Mouse (Mus musculus) stomach, embryonic 16.5 days (tissue): ENCODE data around the gene Rpa2. TPM values are rescaled to one million over a fixed set of nuclear protein-coding genes. Genes with fewer than 3 reads are reported as not detected.
"Not testable (repeated sequence)": the region's sequence is repeated elsewhere in the genome, so short reads cannot be mapped to it uniquely, and the experiment has no call there.

Experiments used
- ATAC-seq: fragments of 200-750 bp; cut with Nextera tagmentation; 2 replicates; pipeline ENCODE4 v1.8.0; 2017; ENCODE audit warnings: moderate number of reproducible peaks, moderate TSS enrichment; ENCODE audit not compliant: insufficient read depth, low FRiP score
- H3K27ac ChIP-seq: fragments of 300-500 bp; sonication (generic); 2 replicates; pipeline ENCODE4 v1.5.1; 2014; ENCODE audit warnings: low read length
- H3K27me3 ChIP-seq: fragments of 300-500 bp; sonication (generic); 2 replicates; pipeline ENCODE4 v1.6.1; 2014; ENCODE audit warnings: low read length, control low read depth, mixed read lengths; ENCODE audit not compliant: control insufficient read depth, insufficient read depth
- H3K36me3 ChIP-seq: fragments of 300-500 bp; sonication (generic); 2 replicates; pipeline ENCODE4 v1.6.1; 2014; ENCODE audit warnings: low read length; ENCODE audit not compliant: control insufficient read depth, insufficient read depth
- H3K4me1 ChIP-seq: fragments of 300-500 bp; sonication (generic); 2 replicates; pipeline ENCODE4 v1.6.1; 2014; ENCODE audit warnings: low read length, control low read depth, mixed read lengths; ENCODE audit not compliant: control insufficient read depth, insufficient read depth
- H3K4me2 ChIP-seq: fragments of 300-500 bp; sonication (generic); 2 replicates; pipeline ENCODE4 v1.6.1; 2014; ENCODE audit warnings: low read depth, low read length, mixed read lengths
- H3K4me3 ChIP-seq: fragments of 300-500 bp; sonication (generic); replicated peaks from 2 replicates; pipeline ENCODE4 v1.5.1; 2014; ENCODE audit warnings: mild to moderate bottlenecking, low read length
- H3K9ac ChIP-seq: fragments of 300-500 bp; sonication (generic); 2 replicates; pipeline ENCODE4 v1.6.1; 2014; ENCODE audit warnings: low read length
- H3K9me3 ChIP-seq: fragments of 300-500 bp; sonication (generic); replicated peaks from 2 replicates; pipeline ENCODE4 v1.6.1; 2016; ENCODE audit warnings: low read length, control low read depth; ENCODE audit not compliant: control insufficient read depth
- WGBS: fragments of 180-500 bp; shearing (Covaris S2); extraction: QIAGEN DNeasy Blood & Tissue Kit; methylation state at CpG from one replicate; pipeline ENCODE4 v1.1.7; 2014; 5-methylcytosine and 5-hydroxymethylcytosine counted together
- polyA plus RNA-seq: library from polyadenylated mRNA; unstranded; fragments of >200 nt; fragmentation: Nextera tagmentation; extraction: Ambion mirVana; gene quantifications from 2 replicates; pipeline ENCODE4 v1.2.1, GENCODE M21; 2015

The Rpa2 gene
- polyA plus RNA-seq, 1 experiment from 2014 or later, result 75.3 TPM

DNA sequence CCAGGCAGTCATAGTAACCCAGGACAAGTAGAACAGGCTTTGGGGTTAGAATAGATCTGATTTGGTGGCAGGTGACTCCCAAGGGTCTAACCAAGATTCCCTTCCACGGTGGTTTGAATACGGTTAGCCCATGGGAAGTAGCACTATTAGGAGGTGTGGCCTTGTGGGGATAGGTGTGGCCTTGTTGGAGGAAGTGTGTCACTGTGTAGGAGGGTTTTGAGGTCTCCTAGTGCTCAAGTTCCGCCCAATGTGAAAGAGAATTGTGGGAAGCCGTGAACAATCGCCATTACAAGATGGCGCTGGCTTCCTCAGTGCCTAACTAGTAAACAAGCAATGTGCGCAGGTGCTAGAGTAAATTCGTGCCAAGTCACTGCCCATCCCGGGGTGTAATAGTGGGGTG lies 31.0 kb upstream of the Rpa2 start:
- 91% methylated on average over 9 of the region's 9 CpGs for WGBS
- not testable (repeated sequence) for H3K27me3 ChIP-seq, H3K36me3 ChIP-seq, H3K4me3 ChIP-seq, H3K4me1 ChIP-seq, H3K9me3 ChIP-seq, ATAC-seq, H3K9ac ChIP-seq, H3K27ac ChIP-seq, H3K4me2 ChIP-seq

GRCm38 (mm10) chr4:132741491-132741890 lies 26.6 kb upstream of the Rpa2 start:
- 86% methylated on average over 7 of the region's 7 CpGs for WGBS
- Histone ChIP-seq H3K4me2 (no peak overlapping the region), H3K27ac (no peak overlapping the region), H3K9ac (no peak overlapping the region), H3K9me3 (no peaks in the 10 kb centered on the region), H3K4me1 (no peaks in the 10 kb centered on the region), H3K36me3 (no peaks in the 10 kb centered on the region), H3K4me3 (no peak overlapping the region), H3K27me3 (no peaks in the 10 kb centered on the region)
- ATAC-seq, result no peak

DNA sequence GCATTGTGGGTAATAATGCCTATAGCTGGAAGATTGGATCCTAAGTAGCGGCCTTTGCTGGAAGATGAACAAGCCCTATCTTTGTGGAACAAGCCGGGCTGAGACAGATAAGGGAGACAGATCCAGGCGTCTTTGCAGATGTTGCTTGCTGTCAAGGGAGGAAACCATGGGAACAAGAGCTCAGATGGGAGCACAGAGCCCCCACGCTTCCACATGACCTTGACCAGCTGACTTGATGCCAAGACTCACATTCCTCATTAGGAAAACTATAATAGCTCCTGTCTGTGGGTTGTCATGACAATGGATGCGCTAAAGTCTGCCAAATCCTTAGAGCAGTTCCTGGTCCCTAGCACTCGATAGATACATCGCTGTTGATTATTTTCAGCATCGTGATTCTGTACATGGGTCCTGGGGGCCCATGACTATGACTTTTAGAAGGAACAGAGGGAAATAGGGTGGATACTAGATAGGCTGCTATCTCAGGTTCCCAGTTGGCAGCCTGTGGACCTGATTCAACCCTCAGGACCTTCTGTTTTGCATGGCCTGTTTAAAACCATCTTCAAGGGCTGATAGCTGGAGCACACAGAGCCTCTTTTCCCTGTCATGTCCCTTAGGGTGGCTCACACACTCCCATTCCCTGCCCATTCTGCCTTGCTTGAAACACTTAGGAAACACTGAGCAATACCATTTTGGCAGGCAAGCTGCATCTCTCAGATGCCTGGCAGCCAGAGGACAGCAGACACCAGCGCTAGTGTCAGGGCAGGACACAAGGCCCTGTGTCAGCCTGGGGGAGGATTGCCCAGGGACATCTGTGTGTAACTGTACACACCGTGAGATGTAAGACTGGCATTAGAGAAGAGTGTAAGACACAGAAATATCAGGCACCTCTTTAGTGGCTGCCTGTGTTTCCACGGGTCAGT lies 23.9 kb upstream of the Rpa2 start:
- Histone ChIP-seq H3K36me3 (no peaks in the 10 kb centered on the region), H3K27me3 (no peaks in the 10 kb centered on the region), H3K4me1 (no peaks in the 10 kb centered on the region), H3K9ac (no peak overlapping the region), H3K4me2 (no peak overlapping the region), H3K4me3 (no peak overlapping the region), H3K9me3 (no peaks in the 10 kb centered on the region), H3K27ac (no peak overlapping the region)
- ATAC-seq, result no peak
- WGBS, result 66% methylated on average over 11 of the region's 11 CpGs

DNA sequence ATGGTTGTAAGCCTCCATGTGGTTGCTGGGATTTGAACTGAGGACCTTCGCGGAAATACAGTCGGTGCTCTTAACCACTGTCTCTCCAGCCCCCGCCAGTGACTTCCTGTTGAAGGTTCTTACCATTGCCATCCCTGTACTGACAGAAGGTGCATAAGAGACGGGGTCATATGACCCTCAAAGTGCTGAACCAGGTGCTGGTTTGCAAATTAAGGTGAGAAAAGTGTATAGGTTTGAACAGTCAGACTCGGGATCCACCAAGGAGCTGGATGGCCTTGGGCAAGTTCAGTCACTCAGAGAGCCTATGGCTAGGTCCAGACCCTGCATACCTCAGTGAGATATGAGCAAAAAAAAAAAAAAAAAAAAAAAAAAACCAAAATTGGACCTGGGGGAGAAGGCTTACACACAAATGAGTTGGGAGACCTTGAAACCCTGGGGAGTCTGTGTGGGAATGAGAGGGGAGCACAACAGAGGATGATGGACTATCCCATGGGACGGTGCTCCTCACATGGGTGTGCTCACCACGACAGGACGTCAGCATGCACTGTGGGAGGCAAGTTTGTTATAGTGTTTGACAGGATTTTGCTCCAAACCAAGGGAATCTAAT lies 21.1 kb upstream of the Rpa2 start:
- Histone ChIP-seq H3K36me3 (no peaks in the 10 kb centered on the region), H3K4me1 (no peaks in the 10 kb centered on the region), H3K4me2 (no peak overlapping the region), H3K27ac (peak overlapping the region; percentile 46; the same call in 1 of the 2 replicates), H3K9ac (no peak overlapping the region), H3K4me3 (no peak overlapping the region), H3K27me3 (no peaks in the 10 kb centered on the region), H3K9me3 (no peaks in the 10 kb centered on the region)
- ATAC-seq, result no peak
- WGBS, result 86% methylated on average over 9 of the region's 9 CpGs

DNA sequence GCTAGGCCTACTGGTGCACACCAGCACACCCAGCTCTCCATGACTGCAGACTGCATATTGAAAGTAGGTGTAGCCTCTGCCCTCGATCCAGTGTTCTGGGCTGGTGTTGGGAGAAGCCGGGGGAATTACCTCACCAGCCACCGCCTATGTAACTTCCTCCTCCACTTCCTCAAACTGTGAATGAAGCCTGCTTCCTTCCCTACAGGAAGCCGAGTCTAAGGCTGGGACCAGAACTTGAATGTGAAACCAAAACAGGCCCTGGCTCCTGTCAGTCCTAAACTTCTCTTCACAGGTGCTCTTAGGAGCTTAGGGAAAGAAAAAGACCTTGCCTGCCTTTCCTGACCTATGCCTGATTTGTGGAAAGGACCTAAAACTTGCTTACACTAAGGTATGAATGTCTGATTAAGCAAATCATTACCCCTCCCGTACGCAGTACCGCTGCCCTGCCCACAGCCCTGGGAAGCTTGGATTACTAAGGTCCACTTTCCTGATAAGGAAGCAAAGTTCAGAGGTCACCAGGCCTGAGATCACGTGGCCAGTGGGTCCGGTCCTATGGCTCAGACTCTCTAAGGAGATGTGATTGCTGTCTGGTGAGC lies 20.4 kb upstream of the Rpa2 start:
- Histone ChIP-seq H3K4me3 (peak overlapping the region; percentile 10; the same call in 1 of the 2 replicates), H3K36me3 (no peaks in the 10 kb centered on the region), H3K27me3 (no peaks in the 10 kb centered on the region), H3K9me3 (no peaks in the 10 kb centered on the region), H3K4me1 (no peaks in the 10 kb centered on the region), H3K27ac (peak overlapping the region; percentile 46; the same call in 1 of the 2 replicates), H3K4me2 (peak overlapping the region; percentile 35; the same call in 1 of the 2 replicates), H3K9ac (no peak overlapping the region)
- ATAC-seq, result peak; percentile 72; the same call in 1 of the 2 replicates
- WGBS, result 42% methylated on average over 9 of the region's 9 CpGs

- WGBS, result 92% methylated on average over 4 of the region's 4 CpGs
- Histone ChIP-seq H3K9ac (no peak overlapping the region), H3K27me3 (no peaks in the 10 kb centered on the region), H3K36me3 (no peaks in the 10 kb centered on the region), H3K4me3 (no peak overlapping the region), H3K4me1 (no peaks in the 10 kb centered on the region), H3K4me2 (no peak overlapping the region), H3K9me3 (no peaks in the 10 kb centered on the region), H3K27ac (no peak overlapping the region)
- no peak for ATAC-seq
These were observed 19.4 kb upstream of the Rpa2 start for GRCm38 (mm10) chr4:132748778-132749177.

GRCm38 (mm10) chr4:132749258-132749982 lies 18.7 kb upstream of the Rpa2 start:
- Histone ChIP-seq H3K9ac (no peak overlapping the region), H3K36me3 (no peaks in the 10 kb centered on the region), H3K4me1 (no peaks in the 10 kb centered on the region), H3K4me2 (no peak overlapping the region), H3K27me3 (no peaks in the 10 kb centered on the region), H3K9me3 (no peaks in the 10 kb centered on the region), H3K27ac (no peak overlapping the region), H3K4me3 (no peak overlapping the region)
- no peak for ATAC-seq
- WGBS, result 77% methylated on average over 6 of the region's 6 CpGs

DNA sequence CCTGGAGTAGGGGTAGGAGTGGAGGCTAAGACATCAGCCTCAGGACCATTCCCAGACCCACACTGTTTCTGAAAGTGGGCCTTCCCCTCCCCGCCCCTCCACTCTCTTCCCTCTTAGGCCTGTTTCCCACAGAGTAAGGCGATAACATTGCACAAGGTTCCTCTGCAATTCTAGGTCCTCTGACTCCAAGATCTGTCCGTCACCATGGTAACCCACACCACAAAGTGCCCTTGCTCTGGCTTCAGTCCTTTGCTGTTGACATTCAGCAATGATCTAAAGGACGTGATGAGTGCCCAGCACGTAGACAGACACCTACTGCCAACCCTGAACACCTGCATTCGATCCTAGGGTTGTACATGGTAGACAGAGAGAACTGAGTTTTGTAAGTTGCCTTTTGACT lies 15.1 kb upstream of the Rpa2 start:
- no peak overlapping the region for H3K9ac ChIP-seq
- H3K4me3 ChIP-seq, result no peak overlapping the region
- WGBS, result 76% methylated on average over 6 of the region's 6 CpGs
- no peaks in the 10 kb centered on the region for H3K36me3 ChIP-seq
- H3K4me2 ChIP-seq, result no peak overlapping the region
- H3K27ac ChIP-seq, result no peak overlapping the region
- no peaks in the 10 kb centered on the region for H3K9me3 ChIP-seq
- ATAC-seq, result no peak
- no peaks in the 10 kb centered on the region; the same call in 1 of the 2 replicates for H3K4me1 ChIP-seq
- peaks cover 4% of the 10 kb centered on the region; the same call in 1 of the 2 replicates for H3K27me3 ChIP-seq
